Mouse (Mus musculus) stomach, postnatal 0 days (tissue): ENCODE measurements around the gene Adk.

Source experiments
- CTCF ChIP-seq: IDR thresholded peaks from 2 replicates; pipeline ENCODE4 v1.5.1; 2016; ENCODE audit warnings: antibody characterized with exemption, low read depth, mild to moderate bottlenecking, moderate library complexity
- EP300 ChIP-seq: optimal IDR thresholded peaks from 2 replicates; pipeline ENCODE3; 2016; ENCODE audit warnings: antibody characterized with exemption

- no peak for TF ChIP-seq EP300
- TF ChIP-seq CTCF: no peak
Measured at GRCm38 (mm10) chr14:21027542-21027941, 24.8 kb upstream of the Adk start.
